Mouse (Mus musculus) megakaryocyte, embryonic 14.5 days (primary cell): ENCODE data around the gene Mettl8.

Source experiments
- FLI1 ChIP-seq: IDR thresholded peaks from 2 replicates; pipeline ENCODE4 v1.6.1; 2012; ENCODE audit warnings: low read length, inconsistent platforms, mixed read lengths
- GATA1 ChIP-seq: IDR thresholded peaks from 3 replicates; pipeline ENCODE4 v1.6.1; 2012; ENCODE audit warnings: mixed read lengths, low read length, inconsistent platforms, borderline replicate concordance

DNA sequence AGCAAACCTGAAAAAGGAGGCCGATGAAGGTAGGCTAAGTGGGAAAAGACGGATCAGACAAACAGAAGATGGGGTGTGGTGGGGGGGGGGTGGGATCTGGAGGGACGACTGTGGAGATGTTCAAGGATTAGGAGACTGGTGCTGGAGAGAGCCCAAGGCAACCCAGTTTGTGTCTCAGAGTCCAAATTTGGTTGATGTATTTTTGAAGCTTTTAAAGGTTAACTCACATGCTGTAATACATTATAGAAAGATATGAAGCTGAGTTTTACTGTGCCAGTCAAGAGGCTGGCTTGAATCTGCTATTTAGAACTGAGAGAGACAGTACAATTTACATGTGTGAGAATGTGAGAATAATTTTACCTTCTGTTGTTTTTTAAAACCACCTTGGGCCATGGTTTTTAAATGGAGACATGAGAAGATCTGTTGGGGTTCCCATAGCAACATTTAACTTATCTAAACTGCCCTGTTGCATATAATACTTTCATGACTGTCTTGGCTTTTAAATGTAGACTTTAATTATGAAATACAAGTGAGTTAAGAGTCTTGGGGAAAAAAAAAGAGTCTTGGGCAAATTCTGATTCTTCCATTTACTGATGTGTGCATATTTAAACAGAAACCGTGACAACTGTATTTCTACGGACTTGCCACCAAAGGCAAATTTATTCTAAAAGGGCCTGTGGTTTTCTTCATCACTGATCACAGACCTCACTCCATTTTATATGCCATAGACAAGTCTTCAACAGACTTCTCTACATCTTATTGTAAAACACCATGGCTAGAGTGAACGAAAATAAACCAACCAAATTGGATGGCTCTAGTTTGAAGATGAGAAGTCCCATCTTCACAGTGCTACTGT, 94.1 kb downstream of the Mettl8 start:
- TF ChIP-seq GATA1 (no peak), FLI1 (no peak)
